Mouse (Mus musculus) CH12.LX (cell line): ENCODE data around the gene Slc4a1.

Source experiments
- CTCF ChIP-seq, 2 experiments: IDR thresholded peaks in 1 of 2; conservative IDR thresholded peaks in 1 of 2; 2 replicates each; pipeline ENCODE4 v1.5.1; 2011 to 2012; ENCODE audit warnings: low read depth in 2 of 2, low read length in 2 of 2, improper control_type of control experiment in 1 of 2, inconsistent platforms in 1 of 2, mild to moderate bottlenecking in 1 of 2, moderate library complexity in 1 of 2
- EP300 ChIP-seq: IDR thresholded peaks from 2 replicates; pipeline ENCODE4 v1.6.1; 2011; ENCODE audit warnings: low read length, improper control_type of control experiment
- MAX ChIP-seq: IDR thresholded peaks from 2 replicates; pipeline ENCODE4 v1.6.1; 2011; ENCODE audit warnings: low read length, improper control_type of control experiment
- MAZ ChIP-seq: IDR thresholded peaks from 2 replicates; pipeline ENCODE4 v1.6.1; 2012; ENCODE audit warnings: low read depth, mild to moderate bottlenecking, inconsistent platforms, low read length, improper control_type of control experiment, moderate library complexity
- MYC ChIP-seq: IDR thresholded peaks from 2 replicates; pipeline ENCODE4 v1.6.1; 2011; ENCODE audit warnings: low read depth, mild to moderate bottlenecking, improper control_type of control experiment, low read length
- NRF1 ChIP-seq: IDR thresholded peaks from 2 replicates; pipeline ENCODE4 v1.6.1; 2014; ENCODE audit warnings: low read depth, mild to moderate bottlenecking, inconsistent platforms, low read length, improper control_type of control experiment, moderate library complexity
- POLR2A ChIP-seq: IDR thresholded peaks from 2 replicates; pipeline ENCODE4 v1.6.1; 2011; ENCODE audit warnings: low read depth, mild to moderate bottlenecking, improper control_type of control experiment, low read length
- ZC3H11A ChIP-seq: IDR thresholded peaks from 2 replicates; pipeline ENCODE4 v1.6.1; 2012; ENCODE audit warnings: low read depth, mild to moderate bottlenecking, inconsistent platforms, low read length, improper control_type of control experiment

- TF ChIP-seq ZC3H11A (no peak), CTCF (conservative IDR thresholded peaks at IDR 0.05 in 1 of 2, IDR thresholded peaks at IDR 0.05 in 1 of 2; ENCODE audit: low read depth in 2 of 2, low read length in 2 of 2) (no peak), EP300 (no peak), POLR2A (no peak), MAX (no peak), MAZ (no peak), MYC (no peak), NRF1 (no peak)
These were observed 18.3 kb downstream of the Slc4a1 start for GRCm38 (mm10) chr11:102347683-102348082.
